Mouse (Mus musculus): ENCODE data around the gene Efhd2. TPM values are rescaled to one million over a fixed set of nuclear protein-coding genes. Genes with fewer than 3 reads are reported as not detected.

Efhd2 gene
- total RNA-seq (2021): 10 to 100 TPM; 20.4 to 21.3 TPM

GRCm38 (mm10) chr4:141874601-141875460 is at the start of gene Efhd2:
Gene Efhd2, minus strand, starts transcription at chr4:141874920.
- intact Hi-C loops (cut with DNase I): loop anchor here (5.0 to 10.0 kb wide), 2 partner anchors 37 to 220 kb away; no protein-coding TSS in a partner anchor
- DNase-seq: peak; percentile 85 to 87

- intact Hi-C loops (cut with DNase I): no loop called here
- no peak for DNase-seq
Observed at GRCm38 (mm10) chr4:141923961-141924360, 49.2 kb upstream of the Efhd2 start.

GRCm38 (mm10) chr4:141920391-141920790 is 45.7 kb upstream of the Efhd2 start:
- intact Hi-C loops (cut with DNase I): no loop called here
- no peak for DNase-seq

GRCm38 (mm10) chr4:141917735-141918419 is 43.2 kb upstream of the Efhd2 start:
- no peak for DNase-seq
- intact Hi-C loops (cut with DNase I): no loop called here

- DNase-seq: peak; percentile 70 to 76
- intact Hi-C loops (cut with DNase I): loop anchor here (5.0 kb wide), 2 partner anchors 42 to 57 kb away; partner anchors contain the start of gene Efhd2
Observed at GRCm38 (mm10) chr4:141914040-141914439, 39.3 kb upstream of the Efhd2 start.

- DNase-seq: peak; percentile 17 to 37
- intact Hi-C loops (cut with DNase I): loop anchor here (5.0 kb wide), 2 partner anchors 41 to 56 kb away; partner anchors contain the start of gene Efhd2
Observed at GRCm38 (mm10) chr4:141913201-141913993, 38.7 kb upstream of the Efhd2 start.

GRCm38 (mm10) chr4:141904710-141905109 is 30.0 kb upstream of the Efhd2 start:
- intact Hi-C loops (cut with DNase I): no loop called here
- no peak for DNase-seq

GRCm38 (mm10) chr4:141902479-141902858 is 27.7 kb upstream of the Efhd2 start:
- no peak for DNase-seq
- intact Hi-C loops (cut with DNase I): no loop called here

GRCm38 (mm10) chr4:141901711-141902478 is 27.2 kb upstream of the Efhd2 start:
- no peak for DNase-seq
- intact Hi-C loops (cut with DNase I): no loop called here

GRCm38 (mm10) chr4:141900421-141900820 is 25.7 kb upstream of the Efhd2 start:
- intact Hi-C loops (cut with DNase I): no loop called here

GRCm38 (mm10) chr4:141899936-141900335 is 25.2 kb upstream of the Efhd2 start:
- intact Hi-C loops (cut with DNase I): no loop called here
- DNase-seq: peak in 1 of 2 experiments; percentile 19

More at GRCm38 (mm10) chr4:141900421-141900820, 25.7 kb upstream of the Efhd2 start:
- no peak for DNase-seq

- intact Hi-C loops (cut with DNase I): no loop called here
- DNase-seq: no peak
Observed at GRCm38 (mm10) chr4:141898905-141899304, 24.2 kb upstream of the Efhd2 start.

GRCm38 (mm10) chr4:141897838-141898237 is 23.1 kb upstream of the Efhd2 start:
- intact Hi-C loops (cut with DNase I): no loop called here

GRCm38 (mm10) chr4:141897225-141897624 is 22.5 kb upstream of the Efhd2 start:
- DNase-seq: no peak
- intact Hi-C loops (cut with DNase I): no loop called here

More at GRCm38 (mm10) chr4:141897838-141898237, 23.1 kb upstream of the Efhd2 start:
- no peak for DNase-seq

GRCm38 (mm10) chr4:141895772-141896171 is 21.1 kb upstream of the Efhd2 start:
- DNase-seq: no peak

GRCm38 (mm10) chr4:141893157-141893784 is 18.6 kb upstream of the Efhd2 start:
- intact Hi-C loops (cut with DNase I): no loop called here
- DNase-seq: no peak

More at GRCm38 (mm10) chr4:141895772-141896171, 21.1 kb upstream of the Efhd2 start:
- intact Hi-C loops (cut with DNase I): no loop called here

GRCm38 (mm10) chr4:141886385-141886968 is 11.8 kb upstream of the Efhd2 start:
- intact Hi-C loops (cut with DNase I): no loop called here
- no peak for DNase-seq

- no peak for DNase-seq
- intact Hi-C loops (cut with DNase I): no loop called here
Observed at GRCm38 (mm10) chr4:141885451-141885850, 10.7 kb upstream of the Efhd2 start.

- intact Hi-C loops (cut with DNase I): no loop called here
Observed at GRCm38 (mm10) chr4:141882858-141883257, 8.1 kb upstream of the Efhd2 start.

More at GRCm38 (mm10) chr4:141882858-141883257, 8.1 kb upstream of the Efhd2 start:
- no peak for DNase-seq
